Mouse (Mus musculus) CH12.LX (cell line): ENCODE results near the gene Etl4. TPM values are rescaled to one million over a fixed set of nuclear protein-coding genes. Genes with fewer than 3 reads are reported as not detected.

Experiments used
- DNase-seq: peaks from one replicate; pipeline ENCODE4 v3.0.0-alpha.2; 2013; ENCODE audit errors: extremely low read depth
- H3K27ac ChIP-seq: 2 replicates; pipeline ENCODE4 v1.5.1; 2012; ENCODE audit warnings: low read depth, mild to moderate bottlenecking, control low read depth, moderate library complexity; ENCODE audit not compliant: insufficient read depth
- H3K27me3 ChIP-seq: replicated peaks from 2 replicates; pipeline ENCODE3; 2012; ENCODE audit warnings: inconsistent platforms
- H3K36me3 ChIP-seq, 2 experiments: replicated peaks in 1 of 2; 2 replicates each; pipeline versions ENCODE3 to v1.6.1; 2012; ENCODE audit warnings: inconsistent platforms in 1 of 2, low read length in 1 of 2, mild to moderate bottlenecking in 1 of 2, mixed read lengths in 1 of 2, moderate library complexity in 1 of 2; ENCODE audit not compliant: control insufficient read depth in 1 of 2, insufficient read depth in 1 of 2
- H3K4me1 ChIP-seq, 2 experiments: 2 replicates each; pipeline ENCODE4 v1.6.1; 2012; ENCODE audit warnings: inconsistent platforms in 1 of 2, moderate library complexity in 1 of 2; ENCODE audit not compliant: insufficient read depth in 2 of 2, control insufficient read depth in 1 of 2
- H3K4me2 ChIP-seq: 2 replicates; pipeline ENCODE4 v1.6.1; 2012; ENCODE audit warnings: low read depth, mild to moderate bottlenecking, control low read depth; ENCODE audit not compliant: poor library complexity, insufficient read depth, severe bottlenecking
- H3K4me3 ChIP-seq, 3 experiments: fragments of 150-350 bp in 1 of 3; sonication (generic) in 1 of 3; replicated peaks in 1 of 3; 2 replicates each; pipeline versions ENCODE3 to v1.5.1; 2011 to 2012; ENCODE audit warnings: low read depth in 2 of 3, low read length in 2 of 3, mild to moderate bottlenecking in 2 of 3, moderate library complexity in 2 of 3, control low read depth in 1 of 3, improper control_type of control experiment in 1 of 3, inconsistent platforms in 1 of 3, mixed read lengths in 1 of 3; ENCODE audit not compliant: poor library complexity in 1 of 3
- H3K79me2 ChIP-seq: replicated peaks from 2 replicates; pipeline ENCODE4 v1.6.1; 2012; ENCODE audit warnings: mild to moderate bottlenecking, moderate library complexity; ENCODE audit not compliant: control insufficient read depth, poor library complexity, insufficient read depth, severe bottlenecking; ENCODE audit errors: extremely low read depth
- H3K9ac ChIP-seq: 2 replicates; pipeline ENCODE4 v1.6.1; 2012; ENCODE audit warnings: low read depth, mild to moderate bottlenecking, control low read depth, moderate library complexity; ENCODE audit not compliant: insufficient read depth
- H3K9me3 ChIP-seq: replicated peaks from 2 replicates; pipeline ENCODE3; 2012; ENCODE audit warnings: low read length, inconsistent platforms, mixed read lengths
- CHD1 ChIP-seq: IDR thresholded peaks from 2 replicates; pipeline ENCODE4 v1.6.1; 2012; ENCODE audit warnings: low read depth, low read length, improper control_type of control experiment, inconsistent platforms
- CHD2 ChIP-seq: IDR thresholded peaks from 2 replicates; pipeline ENCODE4 v1.6.1; 2011; ENCODE audit warnings: low read length, improper control_type of control experiment
- EP300 ChIP-seq: IDR thresholded peaks from 2 replicates; pipeline ENCODE4 v1.6.1; 2011; ENCODE audit warnings: low read length, improper control_type of control experiment
- ETS1 ChIP-seq: conservative IDR thresholded peaks from 2 replicates; pipeline ENCODE4 v1.6.1; 2012; ENCODE audit warnings: low read depth, mild to moderate bottlenecking, inconsistent platforms, low read length, improper control_type of control experiment, moderate library complexity
- HCFC1 ChIP-seq: IDR thresholded peaks from 2 replicates; pipeline ENCODE4 v1.6.1; 2012; ENCODE audit warnings: low read depth, mild to moderate bottlenecking, inconsistent platforms, low read length, improper control_type of control experiment
- IRF4 ChIP-seq: IDR thresholded peaks from 2 replicates; pipeline ENCODE4 v1.6.1; 2014; ENCODE audit warnings: low read depth, mild to moderate bottlenecking, inconsistent platforms, low read length, improper control_type of control experiment
- JUND ChIP-seq: conservative IDR thresholded peaks from 2 replicates; pipeline ENCODE4 v1.6.1; 2011; ENCODE audit warnings: low read depth, low read length, improper control_type of control experiment
- KAT2A ChIP-seq: IDR thresholded peaks from 2 replicates; pipeline ENCODE4 v1.6.1; 2012; ENCODE audit warnings: low read length, improper control_type of control experiment, inconsistent platforms; ENCODE audit not compliant: insufficient replicate concordance
- MAX ChIP-seq: IDR thresholded peaks from 2 replicates; pipeline ENCODE4 v1.6.1; 2011; ENCODE audit warnings: low read length, improper control_type of control experiment
- MAZ ChIP-seq: IDR thresholded peaks from 2 replicates; pipeline ENCODE4 v1.6.1; 2012; ENCODE audit warnings: low read depth, mild to moderate bottlenecking, inconsistent platforms, low read length, improper control_type of control experiment, moderate library complexity
- MEF2A ChIP-seq: IDR thresholded peaks from 2 replicates; pipeline ENCODE4 v1.6.1; 2014; ENCODE audit warnings: low read depth, mild to moderate bottlenecking, inconsistent platforms, low read length, improper control_type of control experiment, borderline replicate concordance
- MXI1 ChIP-seq: IDR thresholded peaks from 2 replicates; pipeline ENCODE4 v1.6.1; 2011; ENCODE audit warnings: mild to moderate bottlenecking, low read depth, low read length, improper control_type of control experiment
- MYC ChIP-seq: IDR thresholded peaks from 2 replicates; pipeline ENCODE4 v1.6.1; 2011; ENCODE audit warnings: low read depth, mild to moderate bottlenecking, improper control_type of control experiment, low read length
- POLR2AphosphoS2 ChIP-seq: IDR thresholded peaks from 2 replicates; pipeline ENCODE4 v1.6.1; 2011; ENCODE audit warnings: low read depth, low read length, improper control_type of control experiment
- RAD21 ChIP-seq: IDR thresholded peaks from 2 replicates; pipeline ENCODE4 v1.6.1; 2011; ENCODE audit warnings: low read depth, mild to moderate bottlenecking, low read length, improper control_type of control experiment, moderate library complexity
- RCOR1 ChIP-seq: conservative IDR thresholded peaks from 2 replicates; pipeline ENCODE4 v1.6.1; 2012; ENCODE audit warnings: low read depth, mild to moderate bottlenecking, inconsistent platforms, low read length, improper control_type of control experiment
- TBP ChIP-seq: conservative IDR thresholded peaks from 2 replicates; pipeline ENCODE4 v1.6.1; 2011; ENCODE audit warnings: low read depth, low read length, improper control_type of control experiment
- TCF12 ChIP-seq: IDR thresholded peaks from 2 replicates; pipeline ENCODE4 v1.6.1; 2014; ENCODE audit warnings: low read depth, mild to moderate bottlenecking, inconsistent platforms, low read length, improper control_type of control experiment
- UBTF ChIP-seq: IDR thresholded peaks from 2 replicates; pipeline ENCODE4 v1.6.1; 2012; ENCODE audit warnings: low read depth, mild to moderate bottlenecking, inconsistent platforms, low read length, improper control_type of control experiment, moderate library complexity
- USF2 ChIP-seq: conservative IDR thresholded peaks from 2 replicates; pipeline ENCODE4 v1.6.1; 2011; ENCODE audit warnings: low read depth, low read length, improper control_type of control experiment
- ZC3H11A ChIP-seq: IDR thresholded peaks from 2 replicates; pipeline ENCODE4 v1.6.1; 2012; ENCODE audit warnings: low read depth, mild to moderate bottlenecking, inconsistent platforms, low read length, improper control_type of control experiment
- ZMIZ1 ChIP-seq: IDR thresholded peaks from 2 replicates; pipeline ENCODE4 v1.6.1; 2012; ENCODE audit warnings: low read depth, mild to moderate bottlenecking, inconsistent platforms, low read length, improper control_type of control experiment
- ZNF384 ChIP-seq: IDR thresholded peaks from 2 replicates; pipeline ENCODE4 v1.6.1; 2012; ENCODE audit warnings: low read depth, low read length, improper control_type of control experiment, inconsistent platforms
- dilution Hi-C: fragments of 300-500 bp; cut with MboI; formaldehyde crosslinking; loops from 2 replicates; pipeline ENCODE4 v1.14.3; 2020; ENCODE audit warnings: low sequenced_read_pairs; ENCODE audit not compliant: extremely low pct_unique_long_range_greater_than_20kb, extremely low pct_ligation_motif_present
- in situ Hi-C: fragments of 300-500 bp; cut with MboI; formaldehyde crosslinking; loops from 3 replicates; pipeline ENCODE4 v1.14.3; 2019; ENCODE audit warnings: low sequenced_read_pairs, low pct_ligation_motif_present, low pct_unique_long_range_greater_than_20kb, mixed read lengths
- polyA plus RNA-seq: library from polyadenylated mRNA; unstranded; fragments of >175 nt; gene quantifications from 2 replicates; pipeline ENCODE4 v1.2.1, GENCODE M21; 2012; ENCODE audit warnings: low read depth; ENCODE audit not compliant: insufficient read length
- total RNA-seq, 2 experiments: library from RNA; depleted of rRNA; stranded (reverse); fragments of 300-350 nt in 1 of 2; fragments of >200 nt in 1 of 2; gene quantifications; 2 replicates each; pipeline ENCODE4 v1.2.3; 2012 to 2014

The Etl4 gene
- total and polyA plus RNA-seq, 3 experiments = 7.2 to 18.6 (median 11.7) TPM

DNA sequence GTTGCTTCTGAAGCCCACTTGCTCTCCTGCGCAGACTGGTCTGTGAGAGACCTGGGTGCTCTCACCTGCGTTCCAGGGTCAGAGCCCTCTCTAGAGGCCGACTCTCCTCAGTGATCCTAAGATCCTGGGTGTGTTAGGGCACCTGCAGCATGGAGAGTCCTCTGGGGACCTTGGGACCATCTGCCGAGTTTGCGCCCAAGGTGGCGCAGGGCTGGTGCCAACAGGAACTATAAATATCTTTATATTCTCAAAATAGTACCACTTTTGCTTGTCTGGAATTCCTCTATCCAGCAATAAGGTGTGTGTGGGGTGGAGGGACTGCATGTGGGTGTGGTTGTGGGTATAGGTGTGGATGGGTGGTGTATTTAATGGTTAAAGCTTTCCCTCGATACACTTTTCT, 293.4 kb downstream of the Etl4 start:
- no peaks in the 10 kb centered on the region for H3K27me3 ChIP-seq
- H3K36me3 ChIP-seq = no peaks in the 10 kb centered on the region
- H3K27ac ChIP-seq = no peak overlapping the region
- H3K4me3 ChIP-seq = no peak overlapping the region
- DNase-seq = no peak
- H3K4me1 ChIP-seq = peaks cover 0 to 13% of the 10 kb centered on the region in 2 experiments; a peak in 1 of 4 replicates
- dilution Hi-C loops (no loop called here), in situ Hi-C loops (no loop called here)
- H3K4me2 ChIP-seq = no peak overlapping the region
- H3K79me2 ChIP-seq = no peaks in the 10 kb centered on the region
- no peak overlapping the region for H3K9ac ChIP-seq
- TF ChIP-seq MEF2A = no peak
- no peak for TF ChIP-seq IRF4
- no peak for TF ChIP-seq UBTF
- TF ChIP-seq RAD21 = no peak
- TF ChIP-seq RCOR1 = no peak
- no peak for TF ChIP-seq MAZ
- H3K9me3 ChIP-seq = no peaks in the 10 kb centered on the region

DNA sequence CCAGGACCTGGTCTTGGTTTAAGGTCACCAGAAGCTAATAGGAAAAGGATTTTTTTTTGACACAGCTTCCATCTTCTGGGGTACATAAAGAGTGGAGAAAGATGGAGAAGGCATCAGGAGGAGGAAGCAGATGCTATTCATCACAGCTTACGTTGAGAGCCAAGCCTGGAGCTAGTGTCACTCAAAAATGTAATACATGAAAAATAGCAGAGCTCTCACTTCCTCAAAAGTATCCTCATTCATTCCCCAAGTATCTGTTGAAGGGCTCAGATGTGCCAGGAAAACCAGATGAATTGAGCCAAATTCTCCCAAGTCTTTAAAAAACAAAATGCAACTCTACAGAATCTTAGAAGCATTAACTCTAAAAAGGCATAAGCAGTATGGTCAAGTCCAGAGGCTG, 297.1 kb downstream of the Etl4 start:
- Histone ChIP-seq H3K4me2 (no peak overlapping the region), H3K27ac (no peak overlapping the region), H3K36me3 (no peaks in the 10 kb centered on the region), H3K9me3 (no peaks in the 10 kb centered on the region), H3K4me3 (no peak overlapping the region), H3K9ac (no peak overlapping the region), H3K27me3 (no peaks in the 10 kb centered on the region), H3K79me2 (no peaks in the 10 kb centered on the region), H3K4me1 (peaks cover 0 to 27% of the 10 kb centered on the region in 2 experiments; a peak in 2 of 4 replicates)
- in situ Hi-C loops (no loop called here), dilution Hi-C loops (no loop called here)
- no peak for DNase-seq
- no peak for TF ChIP-seq CHD1
- no peak for TF ChIP-seq EP300
- no peak for TF ChIP-seq MXI1
- TF ChIP-seq MAZ = no peak
- no peak for TF ChIP-seq CHD2
- no peak for TF ChIP-seq ZNF384
- no peak for TF ChIP-seq POLR2AphosphoS2
- TF ChIP-seq MYC = no peak
- no peak for TF ChIP-seq MAX
- no peak for TF ChIP-seq JUND
- no peak for TF ChIP-seq KAT2A
- no peak for TF ChIP-seq TCF12
- TF ChIP-seq TBP = no peak
- TF ChIP-seq MEF2A = no peak
- no peak for TF ChIP-seq ETS1
- TF ChIP-seq USF2 = no peak
- TF ChIP-seq ZMIZ1 = no peak
- TF ChIP-seq ZC3H11A = no peak
- TF ChIP-seq HCFC1 = no peak
